Mouse (Mus musculus) adrenal gland, postnatal 4 days (tissue): ENCODE measurements around the gene Chchd6. TPM values are rescaled to one million over a fixed set of nuclear protein-coding genes. Genes with fewer than 3 reads are reported as not detected.

Experiments used
- DNase-seq, 2 experiments: peaks; one replicate each; pipeline ENCODE4 v3.0.0; 2021 to 2022; ENCODE audit warnings: low spot score in 2 of 2, mixed read lengths in 2 of 2
- total RNA-seq, 2 experiments: library from RNA; stranded (reverse); gene quantifications; 2 replicates each; pipeline ENCODE4 v1.2.3; 2021

Gene Chchd6
- total RNA-seq, 2 experiments from 2014 or later, result 32.9 to 34.8 TPM

- no peak for DNase-seq
These were observed 3.9 kb downstream of the Chchd6 start for GRCm38 (mm10) chr6:89591531-89591930.

DNA sequence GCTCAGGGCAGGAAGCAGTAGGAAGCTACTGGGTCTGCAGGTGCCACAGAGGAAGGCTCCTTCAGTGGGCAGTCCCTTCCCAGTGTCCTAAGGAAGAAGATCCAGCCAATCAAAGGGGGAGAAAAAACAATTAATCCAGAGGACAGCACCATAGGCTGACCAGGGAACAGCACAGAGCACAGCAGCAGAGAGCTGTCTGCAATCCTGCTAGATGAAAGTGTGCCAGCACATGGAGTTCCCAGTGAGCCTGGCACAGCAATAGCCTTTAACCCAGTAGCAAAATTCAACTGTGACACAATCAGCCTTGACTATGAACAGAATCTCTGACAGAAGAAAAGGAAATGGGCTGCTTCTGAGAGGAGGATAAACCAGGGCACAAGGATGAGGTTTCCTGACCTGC is 9.8 kb downstream of the Chchd6 start:
- DNase-seq, result no peak

DNA sequence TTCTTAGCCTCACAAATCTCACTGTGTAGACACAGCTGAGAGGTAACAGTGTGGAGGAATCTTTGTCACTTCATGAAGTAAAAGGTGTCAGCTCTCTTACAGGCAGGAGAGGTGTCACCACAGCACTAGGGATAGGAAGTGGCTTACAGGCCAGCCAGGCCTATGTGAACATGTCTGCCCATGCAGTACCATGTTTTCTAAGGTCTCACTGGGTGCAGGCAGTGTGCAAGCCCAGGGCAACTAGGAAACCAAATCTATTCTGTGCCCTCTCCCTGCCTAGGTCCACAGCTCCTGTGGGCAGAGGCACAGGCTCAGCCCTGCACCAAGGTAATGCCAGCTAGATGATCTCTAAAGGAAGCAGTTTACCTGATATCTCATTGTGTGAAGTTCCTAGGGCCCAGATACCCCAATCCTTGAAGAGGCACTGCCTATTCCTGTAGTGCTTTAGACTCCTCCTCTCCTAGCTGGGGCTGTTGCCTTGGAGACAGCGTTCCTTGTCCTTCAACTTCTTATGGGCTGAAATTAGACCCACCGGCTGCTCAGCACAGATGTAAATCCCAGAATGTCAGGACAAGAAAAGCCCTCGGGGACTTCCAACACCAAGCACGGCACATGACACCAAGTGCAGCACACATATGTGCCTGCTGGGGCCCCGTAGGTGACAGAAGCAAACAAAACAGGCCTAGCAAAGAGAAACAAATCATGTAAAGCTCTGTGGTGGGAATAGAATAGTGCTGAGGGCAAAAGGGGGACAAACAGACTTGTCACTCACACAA is 10.6 kb downstream of the Chchd6 start:
- no peak for DNase-seq

GRCm38 (mm10) chr6:89583170-89583569 is 12.3 kb downstream of the Chchd6 start:
- no peak for DNase-seq

DNA sequence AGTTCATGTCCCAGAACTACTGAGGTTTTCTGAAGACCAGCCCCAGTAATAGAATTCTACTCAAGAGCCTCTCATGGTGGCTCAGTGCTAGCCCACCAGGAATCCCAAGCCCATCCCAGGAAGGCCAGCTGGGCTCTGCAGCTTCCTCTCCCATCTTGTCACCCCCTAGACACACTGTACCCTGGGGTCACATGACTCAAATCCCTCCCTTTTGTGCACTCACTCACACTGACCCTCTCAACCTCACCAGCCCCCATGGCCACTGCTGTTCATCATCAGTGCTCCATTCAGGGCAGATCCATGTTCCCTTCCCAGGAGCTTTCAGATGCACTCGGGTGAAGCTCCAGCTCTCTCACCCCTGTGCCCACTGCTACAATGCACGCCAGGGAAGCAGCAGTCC is 20.8 kb downstream of the Chchd6 start:
- DNase-seq, result no peak

DNA sequence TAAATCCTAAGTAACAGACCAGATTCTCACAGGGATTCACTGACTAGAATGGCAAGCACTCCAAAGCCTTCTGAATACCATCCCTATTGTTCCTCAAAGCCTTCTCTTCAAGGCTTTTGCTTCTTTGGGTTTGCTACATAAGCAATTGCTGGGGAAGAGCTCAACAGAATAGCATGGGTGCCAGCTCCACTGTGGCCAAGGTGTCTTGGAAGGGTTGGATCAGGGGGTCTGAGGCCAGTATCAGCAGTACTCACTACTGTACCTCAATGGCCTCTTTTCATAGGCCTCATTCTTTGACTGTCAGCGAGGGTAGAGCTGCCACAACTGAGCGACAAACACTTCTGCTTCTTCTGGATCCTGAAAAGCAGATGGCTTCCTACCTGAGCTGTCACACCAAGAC is 21.7 kb downstream of the Chchd6 start:
- no peak for DNase-seq

- no peak for DNase-seq
These were observed 22.4 kb downstream of the Chchd6 start for GRCm38 (mm10) chr6:89572921-89573636.

DNA sequence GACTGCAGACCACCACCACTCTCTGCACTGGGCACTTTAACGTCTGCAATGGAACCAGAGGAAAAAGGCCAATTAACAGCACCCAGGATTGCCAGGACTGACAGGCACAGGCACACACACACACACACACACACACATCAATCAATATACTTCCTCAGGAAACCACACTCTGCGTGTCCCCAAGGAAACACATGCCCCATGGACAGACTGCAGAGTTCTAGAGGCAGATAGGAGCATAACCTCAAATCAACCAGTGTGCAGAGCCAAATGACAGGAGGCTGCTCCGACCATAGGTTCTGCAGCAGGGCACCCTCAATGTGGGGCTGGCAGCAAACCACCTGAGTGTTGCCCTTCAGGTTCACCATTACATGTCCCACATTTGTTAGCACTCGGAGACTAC is 26.1 kb downstream of the Chchd6 start:
- DNase-seq, result no peak

DNA sequence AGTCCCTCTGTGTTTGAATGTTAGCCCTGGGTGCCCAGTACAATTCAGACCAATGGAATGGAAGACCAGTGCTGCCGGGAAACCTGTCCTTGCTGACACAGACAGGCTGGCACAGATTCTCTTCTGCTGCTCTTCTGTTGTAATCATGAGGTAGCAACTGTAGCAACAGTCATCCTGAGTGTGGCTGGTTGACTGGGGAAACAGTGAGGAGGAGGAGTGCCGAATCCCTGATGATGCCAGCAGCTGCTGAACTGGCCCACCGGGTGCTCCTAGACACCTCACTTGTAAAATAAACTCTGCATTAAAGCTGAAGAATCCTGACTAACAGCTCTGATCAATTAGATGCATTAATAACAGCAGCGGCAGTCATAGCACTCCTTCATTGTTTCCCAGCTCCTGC is 28.7 kb downstream of the Chchd6 start:
- DNase-seq, result no peak

DNA sequence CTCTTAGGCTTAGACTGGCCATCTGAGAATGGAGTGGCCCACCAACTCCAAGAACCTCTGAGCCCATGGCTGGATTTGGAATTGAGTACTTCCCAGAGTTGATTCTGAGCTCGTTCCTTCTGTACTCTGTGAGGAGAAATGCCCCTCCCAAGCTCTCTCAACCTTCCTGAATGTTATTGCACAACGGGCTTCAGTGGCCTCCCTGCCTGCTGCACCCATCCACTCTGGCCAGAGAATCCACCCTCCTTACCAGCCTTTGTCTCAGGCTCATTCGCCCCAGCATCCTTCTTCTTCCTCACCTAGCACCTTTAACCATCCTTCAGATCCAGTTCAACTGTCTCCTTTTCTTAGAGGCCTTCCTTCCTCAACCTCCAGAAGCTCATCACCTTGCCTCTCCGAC is 32.1 kb downstream of the Chchd6 start:
- no peak for DNase-seq

DNA sequence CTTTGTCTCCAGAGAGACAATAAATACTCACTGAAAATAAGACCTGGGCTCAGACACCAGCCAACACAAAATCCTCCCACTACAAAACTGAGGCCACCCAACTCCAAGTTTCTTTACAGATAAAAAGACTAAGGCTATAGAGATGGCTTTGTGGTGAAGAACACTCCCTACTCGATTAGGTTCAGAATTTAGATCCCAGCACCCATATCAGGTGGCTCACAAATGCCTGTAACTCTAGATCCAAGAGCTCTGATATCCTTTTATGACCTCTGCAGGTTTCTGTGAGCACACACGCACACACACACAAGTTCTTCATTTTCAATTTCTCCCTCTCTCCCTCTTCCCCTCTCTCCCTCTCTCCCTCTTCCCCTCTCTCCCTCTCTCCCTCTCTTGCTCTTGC is 34.6 kb downstream of the Chchd6 start:
- DNase-seq, result no peak

DNA sequence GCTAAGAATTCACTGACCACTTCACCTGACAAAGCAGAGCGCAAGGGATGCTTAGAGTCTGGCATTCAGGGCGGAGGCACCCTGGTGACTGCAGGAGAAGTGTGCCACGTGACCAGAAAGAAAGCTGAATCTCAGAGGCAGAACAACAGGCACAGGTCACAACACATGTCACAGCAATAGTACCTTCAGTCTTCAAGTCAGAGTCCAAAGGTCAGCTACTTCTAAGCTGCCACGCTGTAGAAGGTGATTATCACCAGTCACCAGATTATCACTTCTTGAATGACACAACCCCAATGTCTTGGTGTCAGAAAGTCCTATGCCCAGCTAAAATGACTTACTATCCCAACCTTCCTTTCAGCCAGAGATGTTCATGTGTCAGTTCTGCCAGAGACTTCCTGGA is 37.8 kb downstream of the Chchd6 start:
- DNase-seq, result no peak

DNA sequence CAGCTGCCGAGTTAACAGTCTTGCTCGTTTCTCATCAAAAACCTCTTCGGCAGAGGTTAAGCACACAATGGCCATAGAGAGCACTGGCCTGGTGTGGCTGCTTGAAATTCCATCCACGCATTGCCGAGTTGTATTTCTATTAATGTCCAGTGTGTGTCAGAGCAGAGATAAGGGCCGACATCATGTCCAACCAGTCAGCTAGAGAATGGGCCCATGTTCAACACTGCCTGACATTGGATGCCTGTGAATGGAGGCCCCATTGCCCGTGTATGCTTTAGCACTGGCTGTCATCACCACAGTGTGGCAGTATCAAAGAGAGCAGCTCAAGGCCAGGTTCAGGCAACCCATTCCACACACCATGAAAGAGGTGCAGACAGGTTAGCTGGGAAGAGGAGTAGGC is 38.9 kb downstream of the Chchd6 start:
- DNase-seq, result no peak

GRCm38 (mm10) chr6:89555971-89556370 is 39.5 kb downstream of the Chchd6 start:
- no peak for DNase-seq

DNA sequence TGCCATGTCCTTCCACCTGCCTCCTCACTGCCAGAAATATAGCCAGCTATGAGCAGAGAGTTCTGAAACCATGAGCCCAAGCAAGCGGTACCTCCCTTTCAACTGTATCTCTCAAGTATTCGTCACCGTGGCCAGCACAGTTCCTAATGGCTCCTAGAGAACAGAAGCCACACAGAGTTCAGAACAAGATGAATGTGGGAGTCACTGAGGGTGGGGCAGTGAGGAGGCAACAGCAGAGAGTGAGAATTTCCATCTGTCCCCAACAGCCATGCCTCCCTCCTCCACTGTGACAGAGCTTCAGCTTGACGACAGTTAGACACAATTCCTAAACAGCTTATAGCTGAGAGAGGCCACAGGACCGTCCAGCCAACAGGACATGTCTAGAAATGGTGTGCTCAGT is 41.4 kb downstream of the Chchd6 start:
- DNase-seq, result no peak

GRCm38 (mm10) chr6:89553012-89553704 is 42.3 kb downstream of the Chchd6 start:
- peak; percentile 49 to 66 for DNase-seq

GRCm38 (mm10) chr6:89552321-89553011 is 43.0 kb downstream of the Chchd6 start:
- DNase-seq, result no peak

DNA sequence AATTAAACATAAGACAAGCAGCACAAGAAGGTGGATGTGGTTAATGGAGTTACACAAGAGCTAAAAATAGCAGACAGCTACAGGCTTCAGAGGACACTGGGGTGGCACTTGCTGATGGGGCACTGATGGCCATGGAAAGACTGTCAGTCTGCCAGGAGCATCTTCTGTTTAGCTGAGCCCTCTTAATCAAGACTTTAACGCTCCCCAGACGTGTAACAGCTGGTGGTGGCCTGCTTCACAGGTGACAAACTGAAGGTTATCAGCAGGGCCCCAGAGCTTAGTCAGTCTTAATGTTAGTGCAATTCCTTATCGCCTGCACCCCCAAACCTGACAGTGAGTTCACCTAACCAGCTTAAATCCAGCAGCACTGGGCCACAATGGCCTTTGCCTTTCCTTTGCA is 46.3 kb downstream of the Chchd6 start:
- DNase-seq, result no peak

- no peak for DNase-seq
These were observed 47.5 kb downstream of the Chchd6 start for GRCm38 (mm10) chr6:89547951-89548350.

GRCm38 (mm10) chr6:89538102-89538751 is 57.2 kb downstream of the Chchd6 start:
- DNase-seq, result no peak

- DNase-seq, result no peak
These were observed 59.7 kb downstream of the Chchd6 start for GRCm38 (mm10) chr6:89535626-89536225.
